Mouse (Mus musculus): ENCODE measurements around the gene Nepro.

DNA sequence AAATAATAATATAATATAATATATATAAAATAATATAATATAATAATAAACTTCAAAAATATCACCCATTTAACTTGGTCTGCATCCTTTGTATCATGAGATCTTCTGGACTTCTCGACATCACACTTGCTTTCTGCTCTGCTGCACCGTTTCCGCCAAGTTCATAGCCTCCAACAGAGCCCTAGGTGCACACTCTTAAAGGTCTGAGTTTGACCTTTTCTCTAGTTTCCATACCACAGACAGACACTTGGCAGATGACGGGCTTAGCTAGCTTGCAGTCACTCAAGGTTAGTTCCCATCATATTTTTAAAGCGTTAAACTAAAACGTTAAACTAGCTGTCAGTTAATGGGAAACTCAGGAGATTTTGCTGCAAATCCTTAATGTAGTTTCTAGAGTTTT, 50.1 kb downstream of the Nepro start:
- no peak for TF ChIP-seq POLR2A (IDR thresholded peaks at IDR 0.05; ENCODE audit: extremely low read depth, insufficient read depth, low read length)
- no peak for TF ChIP-seq CTCF (IDR thresholded peaks at IDR 0.05; ENCODE audit: extremely low read depth, insufficient read depth, low read length)
